Comparison of ENCODE assay signal across 15 mouse cellular contexts in the genomic region with DNA sequence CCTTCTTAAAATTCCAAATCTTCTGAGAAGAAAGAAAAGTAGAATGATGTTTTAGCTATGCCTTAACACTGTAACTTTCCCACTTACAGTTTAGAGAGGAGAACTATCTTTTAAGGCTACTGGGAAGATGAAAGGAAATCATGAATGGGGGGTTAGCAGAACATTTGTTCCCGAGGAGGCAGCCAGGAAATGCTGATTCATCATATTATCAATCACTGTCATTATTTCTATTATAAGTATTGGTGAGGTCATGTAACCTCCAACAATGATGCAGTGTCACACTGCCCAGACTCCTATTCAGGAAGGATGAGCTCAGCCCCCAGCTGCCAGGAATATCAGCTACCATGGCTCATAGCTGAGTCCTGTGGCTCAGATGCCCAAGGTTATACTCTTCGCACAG. TPM values are rescaled to one million over a fixed set of nuclear protein-coding genes. Genes with fewer than 3 reads are reported as not detected.
"Had no signal": no experiment of that assay in that cellular context is flagged by ENCODE, and none has a peak within 500 bp of the region (broad histone marks: within the 10 kb centered on the region; RNA-seq: fewer than 3 reads in every experiment).

No protein-coding gene starts in this region.

- H3K27ac ChIP-seq: kidney, embryonic 15.5 days; left cerebral cortex, adult 2 months; limb, embryonic 10.5 days; liver, embryonic 15.5 days; macrophage; neural tube, embryonic 12.5 days; stomach, postnatal 0 days had no signal

- H3K9me3 ChIP-seq: kidney, embryonic 15.5 days; limb, embryonic 10.5 days; liver, embryonic 15.5 days; megakaryocyte, embryonic 14.5 days; neural tube, embryonic 12.5 days had no signal

- H3K36me3 ChIP-seq: kidney, embryonic 15.5 days; limb, embryonic 10.5 days; liver, embryonic 15.5 days; neural tube, embryonic 12.5 days had no signal

- H3K9ac ChIP-seq: kidney, embryonic 15.5 days; liver, embryonic 15.5 days; lung, embryonic 14.5 days; neural tube, embryonic 12.5 days had no signal

- H3K4me2 ChIP-seq: kidney, embryonic 15.5 days; liver, embryonic 11.5 days; liver, embryonic 15.5 days; lung, embryonic 14.5 days; midbrain, embryonic 11.5 days; neural tube, embryonic 12.5 days had no signal

- H3K4me3 ChIP-seq: kidney, embryonic 15.5 days; left cerebral cortex, adult 2 months; limb, embryonic 10.5 days; liver, embryonic 15.5 days; megakaryocyte, embryonic 14.5 days; neural tube, embryonic 12.5 days had no signal

- H3K27me3 ChIP-seq: kidney, embryonic 15.5 days; liver, embryonic 15.5 days; megakaryocyte, embryonic 14.5 days; neural tube, embryonic 12.5 days had no signal

- DNase-seq: kidney, postnatal 25 days; lung, embryonic 14.5 days; lung, postnatal 10 days; thymus, postnatal 14 days had no signal

- ATAC-seq: midbrain, embryonic 16.5 days had no signal

- H3K4me1 ChIP-seq: kidney, embryonic 15.5 days; limb, embryonic 10.5 days; liver, embryonic 15.5 days; neural tube, embryonic 12.5 days had no signal

RNA-seq across cellular contexts. Expression of a gene that starts 52.3 kb away (rescaled TPM):
- polyA plus RNA-seq: limb, embryonic 10.5 days; liver, embryonic 11.5 days; lung, embryonic 14.5 days; macrophage; midbrain, embryonic 11.5 days; stomach, postnatal 0 days had no signal
